Mouse (Mus musculus): ENCODE results near the gene Mobp.

DNA sequence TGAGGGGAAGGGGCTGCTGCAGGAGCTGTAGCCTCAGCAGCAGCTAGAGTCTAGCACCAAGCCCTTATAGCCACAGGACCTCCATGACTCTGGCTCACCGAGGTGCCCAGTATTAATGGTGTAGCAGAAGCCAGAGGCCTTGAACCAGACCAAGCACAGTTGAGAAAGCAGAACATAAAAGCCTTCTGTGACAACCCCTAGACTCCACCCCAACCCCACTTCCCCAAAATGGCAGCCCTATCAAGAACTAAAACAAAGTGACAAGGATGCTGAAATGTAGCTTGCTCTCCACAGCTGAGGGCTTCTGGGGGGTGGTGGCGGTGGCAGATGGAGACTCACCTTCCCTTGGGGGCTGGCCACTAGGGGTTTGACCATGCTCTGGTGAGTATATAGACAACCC, 48.3 kb upstream of the Mobp start:
- TF ChIP-seq POLR2A (IDR thresholded peaks at IDR 0.05; ENCODE audit: borderline replicate concordance, extremely low read depth, low read depth, low read length): no peak
- no peak for TF ChIP-seq CTCF (IDR thresholded peaks at IDR 0.05; ENCODE audit: insufficient read depth, low read length)

Data from lung, adult 2 months (tissue).